Mouse (Mus musculus): ENCODE measurements around the gene Kcnk13. TPM values are rescaled to one million over a fixed set of nuclear protein-coding genes. Genes with fewer than 3 reads are reported as not detected.

Gene Kcnk13
- total and polyA plus RNA-seq, 3 experiments: 0.13 TPM; not detected in 2

GRCm38 (mm10) chr12:99959291-99959690, 5.0 kb upstream of the Kcnk13 start:
- no peak overlapping the region for H3K4me3 ChIP-seq (replicated peaks in 1 of 3; ENCODE audit: low read depth in 2 of 3, low read length in 2 of 3, poor library complexity in 1 of 3)
- no peaks in the 10 kb centered on the region for H3K79me2 ChIP-seq (replicated peaks; ENCODE audit: control insufficient read depth, extremely low read depth, insufficient read depth, poor library complexity, severe bottlenecking)
- TF ChIP-seq RCOR1 (conservative IDR thresholded peaks at IDR 0.05; ENCODE audit: low read depth, low read length): no peak
- no peak for TF ChIP-seq USF1 (IDR thresholded peaks at IDR 0.05; ENCODE audit: low read depth, low read length)
- no peak for TF ChIP-seq TCF12 (IDR thresholded peaks at IDR 0.05; ENCODE audit: low read depth, low read length)
- no peak for TF ChIP-seq ETS1 (conservative IDR thresholded peaks at IDR 0.05; ENCODE audit: low read depth, low read length)
- TF ChIP-seq GABPA (IDR thresholded peaks at IDR 0.05; ENCODE audit: insufficient replicate concordance, low read depth, low read length): no peak
- no peak for TF ChIP-seq MAX (IDR thresholded peaks at IDR 0.05; ENCODE audit: low read length)
- TF ChIP-seq EP300 (IDR thresholded peaks at IDR 0.05; ENCODE audit: low read length): no peak
- TF ChIP-seq E2F4 (IDR thresholded peaks at IDR 0.05; ENCODE audit: insufficient replicate concordance, low read depth, low read length): no peak
- no peak for TF ChIP-seq NELFE (IDR thresholded peaks at IDR 0.05; ENCODE audit: low read depth, low read length)
- no peak for TF ChIP-seq MAZ (IDR thresholded peaks at IDR 0.05; ENCODE audit: low read depth, low read length)
- no peak for TF ChIP-seq HCFC1 (IDR thresholded peaks at IDR 0.05; ENCODE audit: low read depth, low read length)
- TF ChIP-seq TBP (conservative IDR thresholded peaks at IDR 0.05; ENCODE audit: low read depth, low read length): no peak
- TF ChIP-seq MEF2A (IDR thresholded peaks at IDR 0.05; ENCODE audit: borderline replicate concordance, low read depth, low read length): no peak
- no peak for TF ChIP-seq ELF1 (IDR thresholded peaks at IDR 0.05; ENCODE audit: low read depth, low read length)
- no peak for TF ChIP-seq NRF1 (IDR thresholded peaks at IDR 0.05; ENCODE audit: low read depth, low read length)
- TF ChIP-seq SMC3 (IDR thresholded peaks at IDR 0.05; ENCODE audit: low read depth, low read length): no peak
- no peak for TF ChIP-seq ZNF384 (IDR thresholded peaks at IDR 0.05; ENCODE audit: low read depth, low read length)
- TF ChIP-seq JUND (conservative IDR thresholded peaks at IDR 0.05; ENCODE audit: low read depth, low read length): no peak
- TF ChIP-seq POLR2A (IDR thresholded peaks at IDR 0.05; ENCODE audit: low read depth, low read length): no peak
- peaks cover 2 to 20% of the 10 kb centered on the region in 2 experiments for H3K36me3 ChIP-seq (replicated peaks in 1 of 2; ENCODE audit: control insufficient read depth in 1 of 2, insufficient read depth in 1 of 2, low read length in 1 of 2)
- H3K9me3 ChIP-seq (replicated peaks; ENCODE audit: low read length): no peaks in the 10 kb centered on the region
- no peaks in the 10 kb centered on the region for H3K27me3 ChIP-seq (replicated peaks)
- H3K4me1 ChIP-seq (ENCODE audit: control insufficient read depth in 1 of 2, insufficient read depth in 2 of 2): peaks cover 0 to 19% of the 10 kb centered on the region in 2 experiments; a peak in 2 of 4 replicates
- H3K9ac ChIP-seq (ENCODE audit: insufficient read depth, low read depth): no peak overlapping the region
- dilution Hi-C loops (cut with MboI; ENCODE audit: extremely low pct_ligation_motif_present, extremely low pct_unique_long_range_greater_than_20kb, low sequenced_read_pairs) (no loop called here), in situ Hi-C loops (cut with MboI; ENCODE audit: low pct_ligation_motif_present, low pct_unique_long_range_greater_than_20kb, low sequenced_read_pairs) (no loop called here)
- no peak for DNase-seq (ENCODE audit: extremely low read depth)
- no peak overlapping the region for H3K4me2 ChIP-seq (ENCODE audit: insufficient read depth, low read depth, poor library complexity, severe bottlenecking)
- no peak overlapping the region for H3K27ac ChIP-seq (ENCODE audit: insufficient read depth, low read depth)

- Histone ChIP-seq H3K27ac (ENCODE audit: insufficient read depth, low read depth) (no peak overlapping the region), H3K9me3 (replicated peaks; ENCODE audit: low read length) (peaks cover under 1% of the 10 kb centered on the region), H3K36me3 (replicated peaks in 1 of 2; ENCODE audit: control insufficient read depth in 1 of 2, insufficient read depth in 1 of 2, low read length in 1 of 2) (peaks cover 2 to 14% of the 10 kb centered on the region in 2 experiments), H3K9ac (ENCODE audit: insufficient read depth, low read depth) (no peak overlapping the region), H3K4me3 (replicated peaks in 1 of 3; ENCODE audit: low read depth in 2 of 3, low read length in 2 of 3, poor library complexity in 1 of 3) (no peak overlapping the region), H3K4me2 (ENCODE audit: insufficient read depth, low read depth, poor library complexity, severe bottlenecking) (no peak overlapping the region), H3K27me3 (replicated peaks) (peaks cover 5% of the 10 kb centered on the region), H3K79me2 (replicated peaks; ENCODE audit: control insufficient read depth, extremely low read depth, insufficient read depth, poor library complexity, severe bottlenecking) (no peaks in the 10 kb centered on the region), H3K4me1 (ENCODE audit: control insufficient read depth in 1 of 2, insufficient read depth in 2 of 2) (peaks cover 0 to 25% of the 10 kb centered on the region in 2 experiments; a peak in 2 of 4 replicates)
- DNase-seq (ENCODE audit: extremely low read depth): no peak
- dilution Hi-C loops (cut with MboI; ENCODE audit: extremely low pct_ligation_motif_present, extremely low pct_unique_long_range_greater_than_20kb, low sequenced_read_pairs) (no loop called here), in situ Hi-C loops (cut with MboI; ENCODE audit: low pct_ligation_motif_present, low pct_unique_long_range_greater_than_20kb, low sequenced_read_pairs) (loop anchor here (10.0 kb wide), 1 partner anchor 875 kb away; no protein-coding TSS in a partner anchor)
- TF ChIP-seq HCFC1 (IDR thresholded peaks at IDR 0.05; ENCODE audit: low read depth, low read length) (no peak), CHD2 (IDR thresholded peaks at IDR 0.05; ENCODE audit: low read length) (no peak), TCF12 (IDR thresholded peaks at IDR 0.05; ENCODE audit: low read depth, low read length) (no peak), MXI1 (IDR thresholded peaks at IDR 0.05; ENCODE audit: low read depth, low read length) (no peak), RCOR1 (conservative IDR thresholded peaks at IDR 0.05; ENCODE audit: low read depth, low read length) (no peak), USF2 (conservative IDR thresholded peaks at IDR 0.05; ENCODE audit: low read depth, low read length) (no peak), TBP (conservative IDR thresholded peaks at IDR 0.05; ENCODE audit: low read depth, low read length) (no peak), KAT2A (IDR thresholded peaks at IDR 0.05; ENCODE audit: insufficient replicate concordance, low read length) (no peak), CHD1 (IDR thresholded peaks at IDR 0.05; ENCODE audit: low read depth, low read length) (no peak)
Observed at GRCm38 (mm10) chr12:99959930-99960329, 4.4 kb upstream of the Kcnk13 start.

All from CH12.LX (cell line).